Mouse (Mus musculus): Measurements from ENCODE around the gene Asprv1. TPM values are rescaled to one million over a fixed set of nuclear protein-coding genes. Genes with fewer than 3 reads are reported as not detected.
A peak's percentile ranks its signal among the peaks of the same experiment; 100 is the strongest.

Gene Asprv1
- polyA plus RNA-seq, 1 experiment from 2014 or later: 4.6 TPM

GRCm38 (mm10) chr6:86668580-86669239 lies 40.7 kb downstream of the Asprv1 start, which contains the start of gene Mxd1:
TSS of gene Mxd1 (minus strand) at chr6:86669161.
- no peaks in the 10 kb centered on the region for H3K27me3 ChIP-seq (replicated peaks; ENCODE audit: insufficient read depth, low read length)
- WGBS: 0% methylated on average over 26 of the region's 76 CpGs
- peaks cover 12% of the 10 kb centered on the region; the same call in 1 of the 2 replicates for H3K4me1 ChIP-seq (ENCODE audit: insufficient read depth, low read depth, low read length)
- ATAC-seq (peak; percentile 3; the same call in 1 of the 2 replicates), DNase-seq (ENCODE audit: low spot score) (peak; percentile 16)
- peak within 1 kb of the TSS; percentile 90 for H3K27ac ChIP-seq (ENCODE audit: low read length)
- peaks cover 16% of the 10 kb centered on the region; the same call in 1 of the 2 replicates for H3K36me3 ChIP-seq (ENCODE audit: insufficient read depth, low read length)
- no peaks in the 10 kb centered on the region for H3K9me3 ChIP-seq (ENCODE audit: low read length)
- H3K4me2 ChIP-seq (replicated peaks; ENCODE audit: low read depth, low read length): peak within 1 kb of the TSS; percentile 95
- no peak for TF ChIP-seq EP300 (IDR thresholded peaks at IDR 0.05)
- no peak; the same call in 1 of the 2 replicates for TF ChIP-seq CTCF (IDR thresholded peaks at IDR 0.05)
- H3K9ac ChIP-seq (replicated peaks; ENCODE audit: low read depth): peak within 1 kb of the TSS; percentile 87
- peak within 1 kb of the TSS; percentile 99 for H3K4me3 ChIP-seq (ENCODE audit: low read depth, low read length)

- peak; percentile 99 for ATAC-seq
- under 1% methylated on average over 22 of the region's 37 CpGs for WGBS
- DNase-seq (ENCODE audit: low spot score): peak; percentile 100
- peak overlapping the region; percentile 90 for H3K27ac ChIP-seq (ENCODE audit: low read length)
- H3K9me3 ChIP-seq (ENCODE audit: low read length): no peaks in the 10 kb centered on the region
- peaks cover 12% of the 10 kb centered on the region; the same call in 1 of the 2 replicates for H3K4me1 ChIP-seq (ENCODE audit: insufficient read depth, low read depth, low read length)
- peak overlapping the region; percentile 51 for H3K9ac ChIP-seq (replicated peaks; ENCODE audit: low read depth)
- H3K4me3 ChIP-seq (ENCODE audit: low read depth, low read length): peak overlapping the region; percentile 99
- H3K27me3 ChIP-seq (replicated peaks; ENCODE audit: insufficient read depth, low read length): no peaks in the 10 kb centered on the region
- H3K4me2 ChIP-seq (replicated peaks; ENCODE audit: low read depth, low read length): peak overlapping the region; percentile 71
- TF ChIP-seq EP300 (IDR thresholded peaks at IDR 0.05): 0 out of 2 replicates have a peak, but pooled peaks have one; percentile 7
- TF ChIP-seq CTCF (IDR thresholded peaks at IDR 0.05): no peak
- peaks cover 10% of the 10 kb centered on the region; the same call in 1 of the 2 replicates for H3K36me3 ChIP-seq (ENCODE audit: insufficient read depth, low read length)
These were observed 41.3 kb downstream of the Asprv1 start for GRCm38 (mm10) chr6:86669240-86669727.

GRCm38 (mm10) chr6:86670873-86671272 lies 42.9 kb downstream of the Asprv1 start:
- H3K9ac ChIP-seq (replicated peaks; ENCODE audit: low read depth): no peak overlapping the region
- ATAC-seq: no peak
- 22% methylated on average over 2 of the region's 2 CpGs for WGBS
- H3K4me3 ChIP-seq (ENCODE audit: low read depth, low read length): no peak overlapping the region
- H3K4me2 ChIP-seq (replicated peaks; ENCODE audit: low read depth, low read length): no peak overlapping the region
- TF ChIP-seq CTCF (IDR thresholded peaks at IDR 0.05) (peak; percentile 98), EP300 (IDR thresholded peaks at IDR 0.05) (no peak)
- H3K27ac ChIP-seq (ENCODE audit: low read length): peak overlapping the region; percentile 34; the same call in 1 of the 2 replicates
- H3K9me3 ChIP-seq (ENCODE audit: low read length): no peaks in the 10 kb centered on the region
- DNase-seq (ENCODE audit: low spot score): peak; percentile 95
- H3K4me1 ChIP-seq (ENCODE audit: insufficient read depth, low read depth, low read length): peaks cover 12% of the 10 kb centered on the region; the same call in 1 of the 2 replicates
- H3K27me3 ChIP-seq (replicated peaks; ENCODE audit: insufficient read depth, low read length): no peaks in the 10 kb centered on the region
- peaks cover 6% of the 10 kb centered on the region; the same call in 1 of the 2 replicates for H3K36me3 ChIP-seq (ENCODE audit: insufficient read depth, low read length)

- TF ChIP-seq CTCF (IDR thresholded peaks at IDR 0.05): no peak
- TF ChIP-seq EP300 (IDR thresholded peaks at IDR 0.05): no peak
- no peak overlapping the region for H3K4me2 ChIP-seq (replicated peaks; ENCODE audit: low read depth, low read length)
- peaks cover 36% of the 10 kb centered on the region; the same call in 1 of the 2 replicates for H3K36me3 ChIP-seq (ENCODE audit: insufficient read depth, low read length)
- DNase-seq (ENCODE audit: low spot score) (no peak), ATAC-seq (no peak)
- 89% methylated on average over 6 of the region's 6 CpGs for WGBS
- H3K4me1 ChIP-seq (ENCODE audit: insufficient read depth, low read depth, low read length): no peaks in the 10 kb centered on the region
- no peaks in the 10 kb centered on the region for H3K27me3 ChIP-seq (replicated peaks; ENCODE audit: insufficient read depth, low read length)
- H3K9ac ChIP-seq (replicated peaks; ENCODE audit: low read depth): no peak overlapping the region
- H3K9me3 ChIP-seq (ENCODE audit: low read length): no peaks in the 10 kb centered on the region
- no peak overlapping the region for H3K4me3 ChIP-seq (ENCODE audit: low read depth, low read length)
- H3K27ac ChIP-seq (ENCODE audit: low read length): no peak overlapping the region
These were observed 50.4 kb downstream of the Asprv1 start for GRCm38 (mm10) chr6:86678341-86678740.

Other genes starting within 250 kb of the Asprv1 start
- gene Pcyox1, start 231.0 kb upstream of the Asprv1 start, polyA plus RNA-seq (2015; fragmentation: Nextera tagmentation; extraction: Ambion mirVana): 54.2 and 58.6 TPM in 2 replicates
- gene Tia1, start 223.9 kb upstream of the Asprv1 start, polyA plus RNA-seq (2015; fragmentation: Nextera tagmentation; extraction: Ambion mirVana): 59.1 and 66.3 TPM in 2 replicates
- gene Gm44790, start 201.5 kb upstream of the Asprv1 start, polyA plus RNA-seq (2015; fragmentation: Nextera tagmentation; extraction: Ambion mirVana): not detected in 2 replicates
- gene C87436, start 189.8 kb upstream of the Asprv1 start, polyA plus RNA-seq (2015; fragmentation: Nextera tagmentation; extraction: Ambion mirVana): 23.3 and 23.5 TPM in 2 replicates
- gene Pcbp1, start 101.8 kb upstream of the Asprv1 start, polyA plus RNA-seq (2015; fragmentation: Nextera tagmentation; extraction: Ambion mirVana): 317 and 353 TPM in 2 replicates
- 16.4 and 17.2 TPM in 2 replicates for gene Mxd1, start 41.0 kb downstream of the Asprv1 start, polyA plus RNA-seq (2015; fragmentation: Nextera tagmentation; extraction: Ambion mirVana)
- gene Snrnp27, start 56.4 kb downstream of the Asprv1 start, polyA plus RNA-seq (2015; fragmentation: Nextera tagmentation; extraction: Ambion mirVana): 91.2 and 95.5 TPM in 2 replicates
- 12.2 and 17.7 TPM in 2 replicates for gene Gmcl1, start 105.2 kb downstream of the Asprv1 start, polyA plus RNA-seq (2015; fragmentation: Nextera tagmentation; extraction: Ambion mirVana)
- 167 and 208 TPM in 2 replicates for gene Anxa4, start 165.4 kb downstream of the Asprv1 start, polyA plus RNA-seq (2015; fragmentation: Nextera tagmentation; extraction: Ambion mirVana)
- 5.5 and 6.3 TPM in 2 replicates for gene Aak1, start 221.4 kb downstream of the Asprv1 start, polyA plus RNA-seq (2015; fragmentation: Nextera tagmentation; extraction: Ambion mirVana)

Measured in lung, postnatal 0 days (tissue).